Mouse (Mus musculus): ENCODE measurements around the gene Trim41. TPM values are rescaled to one million over a fixed set of nuclear protein-coding genes. Genes with fewer than 3 reads are reported as not detected.

The Trim41 gene
- total and polyA plus RNA-seq, 2 experiments, result 11.4 to 18.2 TPM

- DNase-seq (ENCODE audit: extremely low read depth, low read depth, low spot score), result peak; percentile 88
- H3K27ac ChIP-seq (replicated peaks; ENCODE audit: insufficient read depth, low read depth, low read length), result peak overlapping the region; percentile 85
- WGBS, result 13% methylated on average over 11 of the region's 11 CpGs
- H3K27me3 ChIP-seq (ENCODE audit: control insufficient read depth, insufficient read depth, low read length), result no peaks in the 10 kb centered on the region
- H3K9ac ChIP-seq (ENCODE audit: low read depth, low read length), result peak overlapping the region; percentile 95
- H3K79me2 ChIP-seq (ENCODE audit: control insufficient read depth, insufficient read depth, low read length), result no peaks in the 10 kb centered on the region
- no peaks in the 10 kb centered on the region for H3K36me3 ChIP-seq (ENCODE audit: control insufficient read depth, insufficient read depth, low read length)
- TF ChIP-seq POLR2A (IDR thresholded peaks at IDR 0.05; ENCODE audit: extremely low read depth, insufficient read depth, low read length) (no peak), CTCF (IDR thresholded peaks at IDR 0.05; ENCODE audit: low read depth, low read length) (no peak)
- H3K4me1 ChIP-seq (ENCODE audit: control insufficient read depth, insufficient read depth, low read length), result peaks cover 16% of the 10 kb centered on the region
- H3K4me3 ChIP-seq (ENCODE audit: insufficient read depth, low read depth, low read length), result peak overlapping the region; percentile 91
Measured at GRCm38 (mm10) chr11:48836990-48837309, 19.8 kb upstream of the Trim41 start.

GRCm38 (mm10) chr11:48835923-48836322, 18.8 kb upstream of the Trim41 start:
- no peak for DNase-seq (ENCODE audit: extremely low read depth, low read depth, low spot score)
- Histone ChIP-seq H3K36me3 (ENCODE audit: control insufficient read depth, insufficient read depth, low read length) (no peaks in the 10 kb centered on the region), H3K79me2 (ENCODE audit: control insufficient read depth, insufficient read depth, low read length) (no peaks in the 10 kb centered on the region), H3K4me3 (ENCODE audit: insufficient read depth, low read depth, low read length) (no peak overlapping the region), H3K27ac (replicated peaks; ENCODE audit: insufficient read depth, low read depth, low read length) (0 out of 2 replicates have a peak overlapping the region, but pooled peaks have one; percentile 9), H3K4me1 (ENCODE audit: control insufficient read depth, insufficient read depth, low read length) (peaks cover 16% of the 10 kb centered on the region), H3K9ac (ENCODE audit: low read depth, low read length) (no peak overlapping the region), H3K27me3 (ENCODE audit: control insufficient read depth, insufficient read depth, low read length) (no peaks in the 10 kb centered on the region)
- 53% methylated on average over 6 of the region's 6 CpGs for WGBS
- TF ChIP-seq POLR2A (IDR thresholded peaks at IDR 0.05; ENCODE audit: extremely low read depth, insufficient read depth, low read length) (no peak), CTCF (IDR thresholded peaks at IDR 0.05; ENCODE audit: low read depth, low read length) (no peak)

- Histone ChIP-seq H3K27me3 (ENCODE audit: control insufficient read depth, insufficient read depth, low read length) (no peaks in the 10 kb centered on the region), H3K9ac (ENCODE audit: low read depth, low read length) (peak overlapping the region; percentile 85), H3K27ac (replicated peaks; ENCODE audit: insufficient read depth, low read depth, low read length) (peak overlapping the region; percentile 84), H3K79me2 (ENCODE audit: control insufficient read depth, insufficient read depth, low read length) (no peaks in the 10 kb centered on the region), H3K36me3 (ENCODE audit: control insufficient read depth, insufficient read depth, low read length) (no peaks in the 10 kb centered on the region), H3K4me3 (ENCODE audit: insufficient read depth, low read depth, low read length) (peak overlapping the region; percentile 77), H3K4me1 (ENCODE audit: control insufficient read depth, insufficient read depth, low read length) (peaks cover 12% of the 10 kb centered on the region)
- WGBS, result under 1% methylated on average over 30 of the region's 30 CpGs
- TF ChIP-seq CTCF (IDR thresholded peaks at IDR 0.05; ENCODE audit: low read depth, low read length) (no peak), POLR2A (IDR thresholded peaks at IDR 0.05; ENCODE audit: extremely low read depth, insufficient read depth, low read length) (no peak)
- DNase-seq (ENCODE audit: extremely low read depth, low read depth, low spot score), result peak; percentile 85
Measured at GRCm38 (mm10) chr11:48833731-48834639, 16.8 kb upstream of the Trim41 start.

GRCm38 (mm10) chr11:48833078-48833730, 16.1 kb upstream of the Trim41 start:
- TF ChIP-seq POLR2A (IDR thresholded peaks at IDR 0.05; ENCODE audit: extremely low read depth, insufficient read depth, low read length) (no peak), CTCF (IDR thresholded peaks at IDR 0.05; ENCODE audit: low read depth, low read length) (no peak)
- WGBS, result 45% methylated on average over 9 of the region's 9 CpGs
- Histone ChIP-seq H3K27ac (replicated peaks; ENCODE audit: insufficient read depth, low read depth, low read length) (no peak overlapping the region), H3K4me1 (ENCODE audit: control insufficient read depth, insufficient read depth, low read length) (peaks cover 6% of the 10 kb centered on the region), H3K79me2 (ENCODE audit: control insufficient read depth, insufficient read depth, low read length) (no peaks in the 10 kb centered on the region), H3K36me3 (ENCODE audit: control insufficient read depth, insufficient read depth, low read length) (no peaks in the 10 kb centered on the region), H3K9ac (ENCODE audit: low read depth, low read length) (no peak overlapping the region), H3K4me3 (ENCODE audit: insufficient read depth, low read depth, low read length) (peak overlapping the region; percentile 28), H3K27me3 (ENCODE audit: control insufficient read depth, insufficient read depth, low read length) (no peaks in the 10 kb centered on the region)
- DNase-seq (ENCODE audit: extremely low read depth, low read depth, low spot score), result no peak

GRCm38 (mm10) chr11:48831273-48831672, 14.1 kb upstream of the Trim41 start:
- TF ChIP-seq POLR2A (IDR thresholded peaks at IDR 0.05; ENCODE audit: extremely low read depth, insufficient read depth, low read length) (no peak), CTCF (IDR thresholded peaks at IDR 0.05; ENCODE audit: low read depth, low read length) (no peak)

More at GRCm38 (mm10) chr11:48831273-48831672, 14.1 kb upstream of the Trim41 start:
- no peak overlapping the region for H3K27ac ChIP-seq (replicated peaks; ENCODE audit: insufficient read depth, low read depth, low read length)
- H3K79me2 ChIP-seq (ENCODE audit: control insufficient read depth, insufficient read depth, low read length), result no peaks in the 10 kb centered on the region
- 76% methylated on average over 2 of the region's 2 CpGs for WGBS
- H3K4me1 ChIP-seq (ENCODE audit: control insufficient read depth, insufficient read depth, low read length), result peaks cover 4% of the 10 kb centered on the region; the same call in 1 of the 2 replicates
- no peaks in the 10 kb centered on the region for H3K36me3 ChIP-seq (ENCODE audit: control insufficient read depth, insufficient read depth, low read length)
- no peak for DNase-seq (ENCODE audit: extremely low read depth, low read depth, low spot score)
- H3K9ac ChIP-seq (ENCODE audit: low read depth, low read length), result no peak overlapping the region
- no peaks in the 10 kb centered on the region for H3K27me3 ChIP-seq (ENCODE audit: control insufficient read depth, insufficient read depth, low read length)
- no peak overlapping the region for H3K4me3 ChIP-seq (ENCODE audit: insufficient read depth, low read depth, low read length)

All from liver, adult 2 months (tissue).